Mouse (Mus musculus): ENCODE results near the gene Syt11. TPM values are rescaled to one million over a fixed set of nuclear protein-coding genes. Genes with fewer than 3 reads are reported as not detected.

The Syt11 gene
- polyA plus RNA-seq (2014; fragmentation: Illumina TruSeq; extraction: RNeasy Lipid Tissue Mini Kit (QIAGEN cat#74804); ENCODE audit: low read depth, low replicate concordance), result 106 TPM

GRCm38 (mm10) chr3:88774939-88775841, at the start of gene Syt11:
Gene Syt11 (minus strand): TSS chr3:88775164.

GRCm38 (mm10) chr3:88716399-88717197, 58.4 kb downstream of the Syt11 start, which contains the start of gene Rit1:
Gene Rit1 (plus strand): TSS chr3:88716838.

Other genes starting within 250 kb of the Syt11 start
- 1.4 TPM for gene Mex3a, start 242.8 kb downstream of the Syt11 start, polyA plus RNA-seq (2014; fragmentation: Illumina TruSeq; extraction: RNeasy Lipid Tissue Mini Kit (QIAGEN cat#74804); ENCODE audit: low read depth, low replicate concordance)
- gene Rab25, start 226.9 kb downstream of the Syt11 start, polyA plus RNA-seq (2014; fragmentation: Illumina TruSeq; extraction: RNeasy Lipid Tissue Mini Kit (QIAGEN cat#74804); ENCODE audit: low read depth, low replicate concordance), result not detected
- 2.0 TPM for gene Lamtor2, start 222.1 kb downstream of the Syt11 start, polyA plus RNA-seq (2014; fragmentation: Illumina TruSeq; extraction: RNeasy Lipid Tissue Mini Kit (QIAGEN cat#74804); ENCODE audit: low read depth, low replicate concordance)
- 11.9 TPM for gene Ubqln4, start 221.4 kb downstream of the Syt11 start, polyA plus RNA-seq (2014; fragmentation: Illumina TruSeq; extraction: RNeasy Lipid Tissue Mini Kit (QIAGEN cat#74804); ENCODE audit: low read depth, low replicate concordance)
- 32.1 TPM for gene Ssr2, start 199.3 kb downstream of the Syt11 start, polyA plus RNA-seq (2014; fragmentation: Illumina TruSeq; extraction: RNeasy Lipid Tissue Mini Kit (QIAGEN cat#74804); ENCODE audit: low read depth, low replicate concordance)
- 31.6 TPM for gene Arhgef2, start 169.2 kb downstream of the Syt11 start, polyA plus RNA-seq (2014; fragmentation: Illumina TruSeq; extraction: RNeasy Lipid Tissue Mini Kit (QIAGEN cat#74804); ENCODE audit: low read depth, low replicate concordance)
- gene Rxfp4, start 122.0 kb downstream of the Syt11 start, polyA plus RNA-seq (2014; fragmentation: Illumina TruSeq; extraction: RNeasy Lipid Tissue Mini Kit (QIAGEN cat#74804); ENCODE audit: low read depth, low replicate concordance), result not detected
- gene Khdc4, start 89.4 kb downstream of the Syt11 start, polyA plus RNA-seq (2014; fragmentation: Illumina TruSeq; extraction: RNeasy Lipid Tissue Mini Kit (QIAGEN cat#74804); ENCODE audit: low read depth, low replicate concordance), result 35.1 TPM
- gene Rit1, start 58.3 kb downstream of the Syt11 start, polyA plus RNA-seq (2014; fragmentation: Illumina TruSeq; extraction: RNeasy Lipid Tissue Mini Kit (QIAGEN cat#74804); ENCODE audit: low read depth, low replicate concordance), result 10.2 TPM
- gene Gon4l, start 60.1 kb upstream of the Syt11 start, polyA plus RNA-seq (2014; fragmentation: Illumina TruSeq; extraction: RNeasy Lipid Tissue Mini Kit (QIAGEN cat#74804); ENCODE audit: low read depth, low replicate concordance), result 14.5 TPM
- gene Msto1, start 138.8 kb upstream of the Syt11 start, polyA plus RNA-seq (2014; fragmentation: Illumina TruSeq; extraction: RNeasy Lipid Tissue Mini Kit (QIAGEN cat#74804); ENCODE audit: low read depth, low replicate concordance), result 10.2 TPM
- 25.0 TPM for gene Ash1l, start 175.5 kb upstream of the Syt11 start, polyA plus RNA-seq (2014; fragmentation: Illumina TruSeq; extraction: RNeasy Lipid Tissue Mini Kit (QIAGEN cat#74804); ENCODE audit: low read depth, low replicate concordance)
- gene Dap3, start 176.0 kb upstream of the Syt11 start, polyA plus RNA-seq (2014; fragmentation: Illumina TruSeq; extraction: RNeasy Lipid Tissue Mini Kit (QIAGEN cat#74804); ENCODE audit: low read depth, low replicate concordance), result 278 TPM

Data from testis, adult 10 weeks (tissue).